Mouse (Mus musculus): ENCODE measurements at regions not wholly inside any gene's neighbourhood (a gene's known extent, or its start where the extent isn't known, plus 50 kb on each side); places are given as distances from the start of the nearest gene placed in this dataset.

DNA sequence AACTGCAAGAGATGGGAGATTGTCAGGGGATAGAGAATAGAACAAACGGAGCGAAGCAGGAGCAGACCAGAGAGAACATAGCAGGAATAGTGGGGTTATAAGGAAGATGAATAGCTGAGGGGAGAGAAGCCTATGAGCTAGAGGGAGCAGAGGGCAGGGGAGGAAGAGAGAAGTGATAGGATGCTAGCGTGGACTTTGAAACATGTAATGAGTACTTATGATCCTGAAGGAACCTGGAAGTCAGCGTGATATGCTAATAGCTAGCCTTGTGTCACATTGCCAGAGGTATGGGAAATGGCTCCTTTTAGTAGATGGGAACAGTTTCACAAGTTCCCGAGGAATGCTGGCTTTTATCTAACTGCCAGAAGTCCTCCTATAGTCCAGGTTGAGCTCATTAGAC lies 51.8 kb downstream of the Calml3 start:
- no peaks in the 10 kb centered on the region for H3K36me3 ChIP-seq (ENCODE audit: control insufficient read depth in 1 of 2, insufficient read depth in 2 of 2, low read length in 2 of 2)
- H3K4me1 ChIP-seq (ENCODE audit: control insufficient read depth in 1 of 2, insufficient read depth in 2 of 2, low read length in 2 of 2): no peaks in the 10 kb centered on the region
- DNase-seq (ENCODE audit: low read depth, low spot score): no peak
- no peak overlapping the region for H3K9ac ChIP-seq (ENCODE audit: control insufficient read depth, low read depth, low read length, poor library complexity, severe bottlenecking)
- no peaks in the 10 kb centered on the region; a peak in 1 of 4 replicates for H3K27me3 ChIP-seq (ENCODE audit: control insufficient read depth in 1 of 2, insufficient read depth in 2 of 2, low read length in 2 of 2)
- no peak overlapping the region for H3K4me3 ChIP-seq (ENCODE audit: control insufficient read depth in 1 of 2, insufficient read depth in 1 of 2, low read depth in 2 of 2, low read length in 2 of 2)
- no peak overlapping the region for H3K27ac ChIP-seq (ENCODE audit: control insufficient read depth, low read depth, low read length)
- no peaks in the 10 kb centered on the region for H3K9me3 ChIP-seq (replicated peaks; ENCODE audit: insufficient read depth, low read length)
- no peaks in the 10 kb centered on the region for H3K79me2 ChIP-seq (ENCODE audit: control insufficient read depth, insufficient read depth, low read length, poor library complexity)
- TF ChIP-seq ZMIZ1 (IDR thresholded peaks at IDR 0.05; ENCODE audit: low read depth, low read length) (no peak), KAT2A (conservative IDR thresholded peaks at IDR 0.05; ENCODE audit: low read depth, low read length) (no peak), MYC (IDR thresholded peaks at IDR 0.05; ENCODE audit: low read depth, low read length) (no peak), JUND (IDR thresholded peaks at IDR 0.05; ENCODE audit: low read depth, low read length) (no peak), MAFK (IDR thresholded peaks at IDR 0.05; ENCODE audit: borderline replicate concordance, low read depth, low read length) (no peak), TCF12 (IDR thresholded peaks at IDR 0.05; ENCODE audit: low read depth, low read length) (no peak), HCFC1 (IDR thresholded peaks at IDR 0.05; ENCODE audit: low read depth, low read length) (no peak), GABPA (IDR thresholded peaks at IDR 0.05; ENCODE audit: low read depth, low read length) (no peak), SIN3A (IDR thresholded peaks at IDR 0.05; ENCODE audit: low read length) (no peak), TBP (IDR thresholded peaks at IDR 0.05; ENCODE audit: low read depth, low read length) (no peak), SMC3 (IDR thresholded peaks at IDR 0.05; ENCODE audit: low read depth, low read length) (no peak), MYB (IDR thresholded peaks at IDR 0.05; ENCODE audit: low read depth, low read length) (no peak), ZNF384 (IDR thresholded peaks at IDR 0.05; ENCODE audit: low read depth, low read length) (no peak), NRF1 (IDR thresholded peaks at IDR 0.05; ENCODE audit: insufficient read depth, low read depth, low read length, poor library complexity, severe bottlenecking) (no peak), ZKSCAN1 (IDR thresholded peaks at IDR 0.05; ENCODE audit: low read depth, low read length) (no peak), UBTF (IDR thresholded peaks at IDR 0.05; ENCODE audit: borderline replicate concordance, insufficient read depth, low read depth, low read length) (no peak), ZC3H11A (IDR thresholded peaks at IDR 0.05; ENCODE audit: low read depth, low read length) (no peak), GATA1 (IDR thresholded peaks at IDR 0.05; ENCODE audit: low read depth, low read length) (no peak), POLR2AphosphoS5 (IDR thresholded peaks at IDR 0.05; ENCODE audit: borderline replicate concordance, low read depth, low read length) (no peak)

GRCm38 (mm10) chr13:3751222-3751621 lies 52.9 kb downstream of the Calml3 start:
- Histone ChIP-seq H3K9me3 (replicated peaks; ENCODE audit: insufficient read depth, low read length) (no peaks in the 10 kb centered on the region), H3K27ac (ENCODE audit: control insufficient read depth, low read depth, low read length) (no peak overlapping the region), H3K27me3 (ENCODE audit: control insufficient read depth in 1 of 2, insufficient read depth in 2 of 2, low read length in 2 of 2) (no peaks in the 10 kb centered on the region; a peak in 1 of 4 replicates), H3K79me2 (ENCODE audit: control insufficient read depth, insufficient read depth, low read length, poor library complexity) (no peaks in the 10 kb centered on the region), H3K36me3 (ENCODE audit: control insufficient read depth in 1 of 2, insufficient read depth in 2 of 2, low read length in 2 of 2) (no peaks in the 10 kb centered on the region), H3K4me1 (ENCODE audit: control insufficient read depth in 1 of 2, insufficient read depth in 2 of 2, low read length in 2 of 2) (no peaks in the 10 kb centered on the region), H3K4me3 (ENCODE audit: control insufficient read depth in 1 of 2, insufficient read depth in 1 of 2, low read depth in 2 of 2, low read length in 2 of 2) (no peak overlapping the region), H3K9ac (ENCODE audit: control insufficient read depth, low read depth, low read length, poor library complexity, severe bottlenecking) (no peak overlapping the region)
- TF ChIP-seq CHD1 (IDR thresholded peaks at IDR 0.05; ENCODE audit: low read depth, low read length) (no peak), HCFC1 (IDR thresholded peaks at IDR 0.05; ENCODE audit: low read depth, low read length) (no peak), MAFK (IDR thresholded peaks at IDR 0.05; ENCODE audit: borderline replicate concordance, low read depth, low read length) (no peak), ZMIZ1 (IDR thresholded peaks at IDR 0.05; ENCODE audit: low read depth, low read length) (no peak), MYC (IDR thresholded peaks at IDR 0.05; ENCODE audit: low read depth, low read length) (no peak), MXI1 (IDR thresholded peaks at IDR 0.05; ENCODE audit: low read depth, low read length) (no peak), ZKSCAN1 (IDR thresholded peaks at IDR 0.05; ENCODE audit: low read depth, low read length) (no peak), MEF2A (IDR thresholded peaks at IDR 0.05; ENCODE audit: extremely low read depth, insufficient replicate concordance, low read depth, low read length, poor library complexity, severe bottlenecking) (no peak), ZNF384 (IDR thresholded peaks at IDR 0.05; ENCODE audit: low read depth, low read length) (no peak), RCOR1 (IDR thresholded peaks at IDR 0.05; ENCODE audit: low read depth, low read length) (no peak), TBP (IDR thresholded peaks at IDR 0.05; ENCODE audit: low read depth, low read length) (no peak), EP300 (IDR thresholded peaks at IDR 0.05; ENCODE audit: low read depth in 1 of 2, low read length in 2 of 2) (no peak), ELF1 (IDR thresholded peaks at IDR 0.05; ENCODE audit: low read depth, low read length) (no peak), USF2 (IDR thresholded peaks at IDR 0.05; ENCODE audit: borderline replicate concordance in 1 of 2, insufficient read depth in 1 of 2, low read depth in 1 of 2, low read length in 2 of 2) (no peak), CHD2 (IDR thresholded peaks at IDR 0.05; ENCODE audit: low read length) (no peak), ZC3H11A (IDR thresholded peaks at IDR 0.05; ENCODE audit: low read depth, low read length) (no peak), CTCF (IDR thresholded peaks at IDR 0.05 in 2 of 3, conservative IDR thresholded peaks at IDR 0.05 in 1 of 3; ENCODE audit: control insufficient read depth in 1 of 3, insufficient read depth in 1 of 3, low read depth in 2 of 3, low read length in 3 of 3, poor library complexity in 1 of 3, severe bottlenecking in 1 of 3) (no peak), TAL1 (IDR thresholded peaks at IDR 0.05; ENCODE audit: low read length) (no peak), SIN3A (IDR thresholded peaks at IDR 0.05; ENCODE audit: low read length) (no peak), USF1 (IDR thresholded peaks at IDR 0.05; ENCODE audit: low read depth, low read length) (no peak)
- DNase-seq (ENCODE audit: low read depth, low spot score): no peak
